Mouse (Mus musculus): ENCODE results near the gene Kif2a. TPM values are rescaled to one million over a fixed set of nuclear protein-coding genes. Genes with fewer than 3 reads are reported as not detected.
"Not testable (repeated sequence)": the region's sequence is repeated elsewhere in the genome, so short reads cannot be mapped to it uniquely, and the experiment has no call there.

The Kif2a gene
- polyA plus RNA-seq, 1 experiment from 2014 or later, result 45.9 TPM

DNA sequence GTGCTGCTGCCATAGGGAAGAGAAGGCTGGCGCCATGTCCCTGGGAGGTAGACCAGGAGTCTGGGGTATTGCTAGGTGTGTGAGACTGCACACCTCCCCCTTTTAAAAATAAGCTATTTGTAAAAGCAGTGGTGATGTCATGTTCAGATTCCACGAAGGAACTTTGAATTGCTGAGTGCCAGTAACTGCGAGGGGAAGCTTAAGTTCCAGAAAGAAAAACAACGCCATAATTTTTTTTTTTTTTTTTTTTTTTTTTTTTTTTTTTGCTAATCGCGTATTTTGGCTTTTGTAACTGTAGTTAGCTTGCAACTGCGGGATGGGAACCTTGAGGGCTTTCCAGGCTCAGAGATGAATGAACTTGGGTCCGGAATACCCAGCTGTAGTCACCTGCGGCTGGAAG, 76.4 kb downstream of the Kif2a start:
- Histone ChIP-seq H3K4me2 (no peak overlapping the region), H3K27ac (no peak overlapping the region), H3K9ac (no peak overlapping the region), H3K4me1 (replicated peaks) (peaks cover 12% of the 10 kb centered on the region), H3K9me3 (no peaks in the 10 kb centered on the region), H3K4me3 (no peak overlapping the region), H3K36me3 (peaks cover 12% of the 10 kb centered on the region; the same call in 1 of the 2 replicates), H3K27me3 (no peaks in the 10 kb centered on the region)
- no peak for ATAC-seq (ENCODE audit: low FRiP score)
- WGBS, result 86% methylated on average over 9 of the region's 9 CpGs

DNA sequence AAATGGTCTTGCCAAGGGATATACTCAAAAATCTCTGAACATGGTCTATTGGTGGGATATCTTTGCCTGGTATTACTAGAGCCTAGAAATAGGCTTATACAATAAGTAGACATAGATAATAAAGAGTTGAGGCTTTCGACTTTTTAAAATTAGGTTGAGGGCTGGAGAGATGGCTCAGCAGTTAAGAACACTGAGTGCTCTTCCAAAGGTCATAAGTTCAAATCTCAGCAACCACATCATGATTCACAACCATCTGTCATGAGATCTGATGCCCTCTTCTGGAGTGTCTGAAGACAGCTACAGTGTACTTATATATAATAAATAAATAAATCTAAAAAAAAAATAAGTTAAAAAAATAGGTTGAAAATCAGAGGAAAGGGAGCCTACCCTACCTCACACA, 79.2 kb downstream of the Kif2a start:
- no peaks in the 10 kb centered on the region for H3K27me3 ChIP-seq
- H3K36me3 ChIP-seq, result no peaks in the 10 kb centered on the region
- H3K4me1 ChIP-seq (replicated peaks), result peaks cover 3% of the 10 kb centered on the region
- H3K9me3 ChIP-seq, result no peaks in the 10 kb centered on the region
- no peak overlapping the region for H3K4me2 ChIP-seq
- H3K4me3 ChIP-seq, result no peak overlapping the region
- H3K9ac ChIP-seq, result no peak overlapping the region
- ATAC-seq (ENCODE audit: low FRiP score), result no peak
- H3K27ac ChIP-seq, result no peak overlapping the region
- WGBS, result 85% methylated on average over 1 of the region's 1 CpGs

DNA sequence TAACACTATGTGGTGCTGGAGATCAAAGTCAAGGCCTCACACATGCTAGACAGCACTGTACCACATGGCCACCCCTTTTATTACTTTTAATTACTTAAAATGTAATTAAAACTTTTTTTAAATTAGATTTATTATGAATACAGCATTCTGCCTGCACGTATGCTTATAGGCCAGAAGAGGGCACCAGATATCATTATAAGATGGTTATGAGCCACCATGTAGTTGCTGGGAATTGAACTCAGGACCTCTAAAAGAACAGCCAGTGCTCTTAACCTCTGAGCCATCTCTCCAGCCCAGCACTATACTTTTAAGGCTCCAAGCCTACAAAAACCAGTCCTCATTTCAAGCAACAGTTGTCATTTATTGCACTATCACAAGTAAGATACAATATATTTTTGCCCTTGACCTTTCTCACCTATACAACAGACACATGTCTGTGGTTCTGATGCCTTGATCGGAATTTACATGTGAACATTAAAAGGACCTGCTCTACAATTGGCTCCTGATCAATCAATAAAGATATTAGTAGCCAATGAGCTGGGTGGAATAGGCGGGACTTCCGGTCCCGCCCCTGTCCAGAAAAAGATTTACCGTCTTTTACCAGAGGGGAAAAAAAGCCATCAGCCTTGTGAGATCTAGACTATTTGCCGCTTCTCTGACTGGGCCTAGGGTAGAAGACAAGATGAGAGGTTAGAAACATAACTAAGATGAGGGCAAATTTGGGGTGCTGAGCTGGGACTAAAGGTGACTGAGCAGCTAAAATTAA, 80.5 kb downstream of the Kif2a start:
- 18% methylated on average over 7 of the region's 7 CpGs for WGBS
- Histone ChIP-seq H3K4me1 (replicated peaks) (no peaks in the 10 kb centered on the region), H3K9me3 (no peaks in the 10 kb centered on the region), H3K27me3 (no peaks in the 10 kb centered on the region), H3K9ac (no peak overlapping the region), H3K36me3 (no peaks in the 10 kb centered on the region), H3K4me3 (peak overlapping the region; percentile 18), H3K27ac (no peak overlapping the region), H3K4me2 (peak overlapping the region; percentile 30)
- ATAC-seq (ENCODE audit: low FRiP score), result no peak

DNA sequence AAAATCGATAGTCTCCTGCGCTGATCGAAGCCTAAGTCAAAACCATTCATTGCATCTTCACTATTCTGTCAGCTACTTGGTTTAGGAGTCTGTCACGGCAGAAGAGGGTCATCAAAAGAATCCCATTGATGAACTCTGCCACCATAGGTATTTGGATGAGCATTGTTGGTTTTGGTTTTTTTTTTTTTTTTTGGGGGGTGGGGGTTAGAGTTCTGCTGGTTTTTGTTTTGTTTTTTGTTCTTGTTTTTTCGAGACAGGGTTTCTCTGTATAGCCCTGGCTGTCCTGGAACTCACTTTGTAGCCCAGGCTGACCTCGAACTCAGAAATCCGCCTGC, 84.8 kb downstream of the Kif2a start:
- Histone ChIP-seq H3K27ac (no peak overlapping the region), H3K4me2 (peak overlapping the region; percentile 76), H3K27me3 (no peaks in the 10 kb centered on the region), H3K4me1 (replicated peaks) (peaks cover 13% of the 10 kb centered on the region), H3K9me3 (no peaks in the 10 kb centered on the region), H3K9ac (peak overlapping the region; percentile 56; the same call in 1 of the 2 replicates), H3K36me3 (no peaks in the 10 kb centered on the region), H3K4me3 (peak overlapping the region; percentile 91)
- WGBS, result 28% methylated on average over 7 of the region's 7 CpGs
- peak; percentile 29 for ATAC-seq (ENCODE audit: low FRiP score)

DNA sequence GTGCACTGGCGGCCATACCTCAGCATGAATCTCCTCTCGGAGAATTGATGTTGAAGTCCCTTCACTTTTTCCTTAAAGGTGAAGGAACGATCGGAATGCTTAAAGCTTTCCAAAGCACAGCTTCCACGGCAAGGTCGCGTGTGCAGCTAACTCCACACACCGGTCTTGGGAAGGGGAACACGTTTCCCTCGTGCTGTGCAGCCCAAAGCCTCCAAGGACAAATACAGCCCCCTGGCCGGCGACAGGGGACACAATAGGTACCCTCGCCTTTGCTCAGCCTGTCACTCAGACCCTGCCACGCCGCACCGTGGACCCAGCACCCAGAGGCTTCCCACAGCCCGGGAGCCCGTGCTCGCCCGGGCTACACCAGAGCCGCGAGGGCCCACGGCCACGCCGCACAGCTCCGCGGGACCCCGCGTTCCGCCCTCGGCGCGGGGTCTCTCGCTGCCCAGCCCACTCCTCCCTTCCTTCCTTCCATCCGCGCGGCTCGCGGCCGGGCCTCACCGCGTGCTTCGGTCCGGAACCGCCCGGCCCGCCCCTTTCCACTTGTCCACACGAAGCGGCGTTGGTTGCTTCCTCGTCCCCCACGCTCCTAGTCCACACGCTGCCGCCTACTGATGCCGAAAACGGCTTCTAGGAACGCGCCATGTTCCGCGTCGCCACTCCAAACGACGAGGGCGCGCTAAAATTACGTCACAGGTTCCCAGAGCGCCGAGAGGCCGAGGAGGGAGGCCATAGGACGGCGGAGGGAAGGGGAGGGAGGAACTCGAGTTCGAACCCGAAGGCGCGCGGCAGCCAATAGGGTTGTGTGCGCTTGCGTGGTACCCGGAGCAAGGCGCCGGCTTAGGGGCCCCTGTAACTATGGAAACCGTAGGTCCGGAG, 85.4 kb downstream of the Kif2a start, which contains the start of gene Ipo11:
TSS of gene Ipo11 (minus strand) at position 703 of the 882 bp plus-strand sequence.
- Histone ChIP-seq H3K4me2 (peak within 1 kb of the TSS; percentile 76), H3K4me1 (replicated peaks) (peaks cover 13% of the 10 kb centered on the region), H3K9me3 (no peaks in the 10 kb centered on the region), H3K4me3 (peak within 1 kb of the TSS; percentile 91), H3K27me3 (no peaks in the 10 kb centered on the region), H3K9ac (peak within 1 kb of the TSS; percentile 87), H3K27ac (peak within 1 kb of the TSS; percentile 91), H3K36me3 (no peaks in the 10 kb centered on the region)
- under 1% methylated on average over 82 of the region's 84 CpGs for WGBS
- ATAC-seq (ENCODE audit: low FRiP score), result peak; percentile 98

DNA sequence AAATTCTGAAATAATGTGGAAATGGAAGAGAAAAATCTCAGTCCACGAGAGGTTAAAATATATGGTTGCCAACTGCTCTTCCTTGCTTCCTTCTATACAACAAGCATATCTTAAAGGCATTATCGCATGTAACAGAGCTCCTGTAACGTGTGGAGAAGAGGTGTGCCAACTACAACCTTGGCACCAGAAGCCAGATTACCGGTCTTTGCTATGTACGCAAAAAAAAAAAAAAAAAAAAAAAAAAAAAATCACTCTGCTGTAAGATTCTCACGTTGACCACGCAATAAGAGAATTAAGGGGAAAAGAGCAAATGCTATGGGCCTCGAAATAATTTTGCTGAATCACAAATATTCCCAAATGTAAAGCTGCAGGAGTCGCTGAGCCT, 86.1 kb downstream of the Kif2a start:
- no peaks in the 10 kb centered on the region for H3K27me3 ChIP-seq
- peak overlapping the region; percentile 87 for H3K9ac ChIP-seq
- 9% methylated on average over 9 of the region's 9 CpGs for WGBS
- H3K27ac ChIP-seq, result peak overlapping the region; percentile 91
- H3K4me3 ChIP-seq, result peak overlapping the region; percentile 91
- no peaks in the 10 kb centered on the region for H3K9me3 ChIP-seq
- H3K4me1 ChIP-seq (replicated peaks), result peaks cover 13% of the 10 kb centered on the region
- peak overlapping the region; percentile 76 for H3K4me2 ChIP-seq
- H3K36me3 ChIP-seq, result no peaks in the 10 kb centered on the region
- no peak for ATAC-seq (ENCODE audit: low FRiP score)

DNA sequence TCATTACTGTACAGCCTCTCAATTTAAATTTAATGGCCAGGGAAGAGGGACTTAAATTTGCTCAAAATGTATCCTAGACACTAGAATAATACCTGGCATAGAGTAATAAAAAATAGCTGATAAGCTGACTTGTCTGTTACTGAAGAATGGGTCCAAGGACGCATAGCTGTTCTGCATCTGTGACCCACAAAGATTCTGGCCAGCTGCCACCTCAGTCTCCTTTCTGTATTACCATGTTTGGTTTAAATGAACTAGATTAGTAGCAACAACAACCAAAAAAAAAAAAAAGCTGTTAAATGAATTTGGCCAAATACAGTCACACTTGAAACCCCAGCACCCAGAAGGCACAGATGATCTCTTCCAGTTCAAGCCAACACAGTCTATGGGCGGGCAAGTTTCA, 92.7 kb downstream of the Kif2a start:
- Histone ChIP-seq H3K27me3 (no peaks in the 10 kb centered on the region), H3K4me3 (no peak overlapping the region), H3K4me1 (replicated peaks) (peaks cover 3% of the 10 kb centered on the region; the same call in 1 of the 2 replicates), H3K9me3 (no peaks in the 10 kb centered on the region; the same call in 1 of the 2 replicates), H3K36me3 (peaks cover 18% of the 10 kb centered on the region), H3K9ac (no peak overlapping the region), H3K4me2 (no peak overlapping the region), H3K27ac (no peak overlapping the region)
- no peak for ATAC-seq (ENCODE audit: low FRiP score)
- 98% methylated on average over 2 of the region's 2 CpGs for WGBS

DNA sequence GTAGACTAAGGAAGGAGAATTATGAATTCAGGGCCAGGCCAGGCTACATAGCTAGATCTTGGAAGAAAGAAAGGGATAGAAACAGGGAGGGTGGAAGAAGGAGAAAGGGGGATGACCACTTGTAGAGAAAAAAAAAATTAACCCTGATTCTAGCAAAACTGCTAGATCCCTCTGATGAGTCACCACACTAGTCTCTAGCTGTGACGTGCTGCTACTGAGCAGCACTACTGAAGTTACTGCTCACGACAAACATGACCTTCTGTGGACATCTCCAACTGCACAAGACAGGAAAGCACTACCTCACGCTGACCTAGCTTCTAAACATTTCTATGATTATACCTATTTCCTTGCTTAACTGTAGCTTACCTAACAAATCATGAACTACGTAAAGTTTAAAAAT, 93.6 kb downstream of the Kif2a start:
- H3K4me3 ChIP-seq, result no peak overlapping the region
- WGBS, result 99% methylated on average over 4 of the region's 4 CpGs
- H3K4me1 ChIP-seq (replicated peaks), result no peaks in the 10 kb centered on the region
- no peaks in the 10 kb centered on the region for H3K27me3 ChIP-seq
- H3K9me3 ChIP-seq, result no peaks in the 10 kb centered on the region; the same call in 1 of the 2 replicates
- H3K9ac ChIP-seq, result no peak overlapping the region
- peaks cover 24% of the 10 kb centered on the region for H3K36me3 ChIP-seq
- no peak overlapping the region for H3K27ac ChIP-seq
- no peak for ATAC-seq (ENCODE audit: low FRiP score)
- no peak overlapping the region for H3K4me2 ChIP-seq

DNA sequence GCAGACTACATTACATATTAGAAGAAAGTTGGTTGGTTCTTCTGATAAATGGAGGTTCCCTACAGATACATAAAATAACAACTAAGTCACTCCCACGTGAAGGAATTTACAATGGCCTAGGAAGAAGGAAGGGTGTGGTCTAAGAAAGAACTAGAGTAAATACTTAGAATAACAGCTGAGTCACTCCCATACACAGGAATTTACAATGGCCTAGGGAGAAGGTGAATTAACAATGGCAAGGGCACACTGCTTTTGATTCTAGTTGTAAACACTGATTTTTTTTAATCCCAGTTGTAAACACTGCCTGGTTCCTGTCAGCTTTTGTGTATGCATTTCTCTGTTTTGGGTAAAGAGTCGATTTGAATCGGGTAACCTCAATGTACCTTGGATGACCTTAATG, 96.0 kb downstream of the Kif2a start:
- not testable (repeated sequence) for ATAC-seq (ENCODE audit: low FRiP score)
- H3K36me3 ChIP-seq, result peaks cover 43% of the 10 kb centered on the region

DNA sequence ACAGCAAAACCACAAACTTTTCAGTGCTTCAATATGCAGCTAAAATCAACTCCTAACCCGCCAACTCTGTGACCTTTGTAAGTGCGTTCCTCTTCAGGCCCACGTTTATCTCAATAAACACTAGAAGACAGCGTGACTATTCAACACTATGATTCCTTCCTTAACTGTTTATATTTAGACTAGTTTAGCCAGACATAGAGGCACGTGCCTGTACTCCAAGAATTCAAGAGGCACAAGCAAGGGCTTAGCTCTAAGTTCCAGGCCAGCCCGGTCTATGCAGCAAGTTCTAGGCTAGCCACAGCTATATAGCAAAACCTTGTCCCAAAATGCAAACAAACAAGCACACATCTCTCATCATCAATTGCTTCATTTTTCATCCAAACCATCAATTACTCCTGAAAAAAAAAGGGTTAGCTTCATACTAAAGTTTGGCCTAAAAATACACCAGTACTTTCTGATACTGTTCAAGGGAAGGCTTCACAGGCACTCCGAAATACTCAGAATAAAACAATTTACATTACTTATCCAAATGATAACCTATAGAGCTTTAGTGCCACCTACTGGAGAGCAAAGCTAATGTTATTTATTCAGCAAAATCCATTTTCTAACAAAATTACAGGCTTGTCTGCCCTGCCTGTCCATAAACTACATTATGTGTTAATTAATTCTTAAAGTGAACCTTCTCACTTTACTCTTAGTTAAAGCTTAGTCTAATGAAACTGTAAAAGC, 103.4 kb downstream of the Kif2a start:
- no peak overlapping the region for H3K4me2 ChIP-seq
- H3K36me3 ChIP-seq, result peaks cover 31% of the 10 kb centered on the region
- no peak overlapping the region for H3K4me3 ChIP-seq
- H3K9ac ChIP-seq, result 0 out of 2 replicates have a peak overlapping the region, but pooled peaks have one; percentile 19
- no peaks in the 10 kb centered on the region for H3K4me1 ChIP-seq (replicated peaks)
- no peak overlapping the region for H3K27ac ChIP-seq
- no peaks in the 10 kb centered on the region for H3K9me3 ChIP-seq
- WGBS, result 89% methylated on average over 7 of the region's 7 CpGs
- ATAC-seq (ENCODE audit: low FRiP score), result no peak
- H3K27me3 ChIP-seq, result no peaks in the 10 kb centered on the region

More for the DNA sequence above, 96.0 kb downstream of the Kif2a start:
- H3K9ac ChIP-seq; H3K4me3 ChIP-seq; H3K4me2 ChIP-seq; H3K9me3 ChIP-seq; H3K27me3 ChIP-seq; H3K27ac ChIP-seq; H3K4me1 ChIP-seq (replicated peaks): not testable (repeated sequence)
- WGBS, result 97% methylated on average over 3 of the region's 3 CpGs

DNA sequence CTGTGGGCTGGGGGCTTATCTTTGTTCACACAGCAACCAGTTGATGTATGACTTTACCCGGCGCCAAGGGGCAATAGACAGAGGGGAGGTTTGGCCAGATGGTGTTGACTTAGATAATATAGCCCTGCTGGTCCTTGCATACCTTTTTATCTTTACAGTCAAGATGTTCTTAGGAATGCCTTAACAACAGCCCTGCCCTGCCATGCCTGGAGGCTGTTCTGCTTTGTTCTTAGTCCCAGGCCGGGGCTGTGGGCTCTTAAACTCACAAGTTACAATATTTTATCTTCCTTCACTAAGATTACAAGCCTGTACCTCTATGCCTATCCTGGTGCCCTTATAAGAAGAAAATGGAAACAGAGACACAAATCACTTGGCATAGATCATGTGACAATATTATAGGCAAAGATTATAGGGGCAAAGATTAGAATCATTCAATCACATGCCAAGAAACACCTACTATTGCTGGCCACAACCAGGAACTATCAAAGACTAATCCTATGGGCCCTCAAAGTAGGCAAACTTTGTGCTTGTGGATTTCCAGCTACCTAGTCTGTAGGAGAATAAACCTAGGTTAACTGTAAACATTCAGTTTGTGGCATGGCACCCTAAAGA, 108.7 kb downstream of the Kif2a start:
- no peak overlapping the region for H3K27ac ChIP-seq
- no peak overlapping the region for H3K4me2 ChIP-seq
- H3K4me1 ChIP-seq (replicated peaks), result no peaks in the 10 kb centered on the region
- peaks cover 18% of the 10 kb centered on the region for H3K36me3 ChIP-seq
- no peak overlapping the region for H3K4me3 ChIP-seq
- H3K9me3 ChIP-seq, result no peaks in the 10 kb centered on the region
- ATAC-seq (ENCODE audit: low FRiP score), result no peak
- WGBS, result 74% methylated on average over 3 of the region's 3 CpGs
- H3K27me3 ChIP-seq, result no peaks in the 10 kb centered on the region
- H3K9ac ChIP-seq, result no peak overlapping the region

DNA sequence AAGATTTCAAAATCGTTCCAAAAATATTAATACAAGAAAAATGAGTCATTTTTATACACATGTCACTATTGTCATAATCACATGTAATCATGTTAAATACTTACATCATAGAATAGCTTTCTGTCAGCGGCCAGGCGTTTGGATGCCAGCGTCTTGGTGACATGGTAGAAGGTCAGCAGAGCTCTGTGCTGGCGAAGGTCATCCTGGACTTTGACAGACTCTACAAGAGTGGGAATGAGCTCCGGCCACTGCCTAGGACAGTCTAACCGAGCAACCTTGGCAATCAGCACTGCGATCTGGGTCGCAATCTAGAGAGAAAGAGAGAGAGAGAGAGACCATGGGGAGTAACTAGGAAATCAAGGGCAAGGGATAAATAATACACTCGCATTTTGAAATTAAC, 111.8 kb downstream of the Kif2a start:
- no peak overlapping the region for H3K9ac ChIP-seq
- peaks cover 42% of the 10 kb centered on the region for H3K36me3 ChIP-seq
- H3K27ac ChIP-seq, result no peak overlapping the region
- no peaks in the 10 kb centered on the region for H3K9me3 ChIP-seq
- H3K4me2 ChIP-seq, result no peak overlapping the region
- no peak overlapping the region for H3K4me3 ChIP-seq
- ATAC-seq (ENCODE audit: low FRiP score), result no peak
- no peaks in the 10 kb centered on the region for H3K4me1 ChIP-seq (replicated peaks)
- 97% methylated on average over 10 of the region's 10 CpGs for WGBS
- H3K27me3 ChIP-seq, result no peaks in the 10 kb centered on the region

Measured in hindbrain, embryonic 13.5 days (tissue).